Mouse (Mus musculus) CH12.LX (cell line): Measurements from ENCODE around the gene Dnajb1.
A peak's percentile ranks its signal among the peaks of the same experiment; 100 is the strongest.

Experiments
- CTCF ChIP-seq, 2 experiments: IDR thresholded peaks in 1 of 2; conservative IDR thresholded peaks in 1 of 2; 2 replicates each; pipeline ENCODE4 v1.5.1; 2011 to 2012; ENCODE audit warnings: low read depth in 2 of 2, low read length in 2 of 2, improper control_type of control experiment in 1 of 2, inconsistent platforms in 1 of 2, mild to moderate bottlenecking in 1 of 2, moderate library complexity in 1 of 2
- EP300 ChIP-seq: IDR thresholded peaks from 2 replicates; pipeline ENCODE4 v1.6.1; 2011; ENCODE audit warnings: low read length, improper control_type of control experiment
- HCFC1 ChIP-seq: IDR thresholded peaks from 2 replicates; pipeline ENCODE4 v1.6.1; 2012; ENCODE audit warnings: low read depth, mild to moderate bottlenecking, inconsistent platforms, low read length, improper control_type of control experiment
- KAT2A ChIP-seq: IDR thresholded peaks from 2 replicates; pipeline ENCODE4 v1.6.1; 2012; ENCODE audit warnings: low read length, improper control_type of control experiment, inconsistent platforms; ENCODE audit not compliant: insufficient replicate concordance
- MAX ChIP-seq: IDR thresholded peaks from 2 replicates; pipeline ENCODE4 v1.6.1; 2011; ENCODE audit warnings: low read length, improper control_type of control experiment
- MEF2A ChIP-seq: IDR thresholded peaks from 2 replicates; pipeline ENCODE4 v1.6.1; 2014; ENCODE audit warnings: low read depth, mild to moderate bottlenecking, inconsistent platforms, low read length, improper control_type of control experiment, borderline replicate concordance
- MYC ChIP-seq: IDR thresholded peaks from 2 replicates; pipeline ENCODE4 v1.6.1; 2011; ENCODE audit warnings: low read depth, mild to moderate bottlenecking, improper control_type of control experiment, low read length
- POLR2A ChIP-seq: IDR thresholded peaks from 2 replicates; pipeline ENCODE4 v1.6.1; 2011; ENCODE audit warnings: low read depth, mild to moderate bottlenecking, improper control_type of control experiment, low read length
- POLR2AphosphoS2 ChIP-seq: IDR thresholded peaks from 2 replicates; pipeline ENCODE4 v1.6.1; 2011; ENCODE audit warnings: low read depth, low read length, improper control_type of control experiment
- TBP ChIP-seq: conservative IDR thresholded peaks from 2 replicates; pipeline ENCODE4 v1.6.1; 2011; ENCODE audit warnings: low read depth, low read length, improper control_type of control experiment
- USF1 ChIP-seq: IDR thresholded peaks from 2 replicates; pipeline ENCODE4 v1.6.1; 2014; ENCODE audit warnings: low read depth, mild to moderate bottlenecking, inconsistent platforms, low read length, improper control_type of control experiment
- ZC3H11A ChIP-seq: IDR thresholded peaks from 2 replicates; pipeline ENCODE4 v1.6.1; 2012; ENCODE audit warnings: low read depth, mild to moderate bottlenecking, inconsistent platforms, low read length, improper control_type of control experiment
- ZNF384 ChIP-seq: IDR thresholded peaks from 2 replicates; pipeline ENCODE4 v1.6.1; 2012; ENCODE audit warnings: low read depth, low read length, improper control_type of control experiment, inconsistent platforms

DNA sequence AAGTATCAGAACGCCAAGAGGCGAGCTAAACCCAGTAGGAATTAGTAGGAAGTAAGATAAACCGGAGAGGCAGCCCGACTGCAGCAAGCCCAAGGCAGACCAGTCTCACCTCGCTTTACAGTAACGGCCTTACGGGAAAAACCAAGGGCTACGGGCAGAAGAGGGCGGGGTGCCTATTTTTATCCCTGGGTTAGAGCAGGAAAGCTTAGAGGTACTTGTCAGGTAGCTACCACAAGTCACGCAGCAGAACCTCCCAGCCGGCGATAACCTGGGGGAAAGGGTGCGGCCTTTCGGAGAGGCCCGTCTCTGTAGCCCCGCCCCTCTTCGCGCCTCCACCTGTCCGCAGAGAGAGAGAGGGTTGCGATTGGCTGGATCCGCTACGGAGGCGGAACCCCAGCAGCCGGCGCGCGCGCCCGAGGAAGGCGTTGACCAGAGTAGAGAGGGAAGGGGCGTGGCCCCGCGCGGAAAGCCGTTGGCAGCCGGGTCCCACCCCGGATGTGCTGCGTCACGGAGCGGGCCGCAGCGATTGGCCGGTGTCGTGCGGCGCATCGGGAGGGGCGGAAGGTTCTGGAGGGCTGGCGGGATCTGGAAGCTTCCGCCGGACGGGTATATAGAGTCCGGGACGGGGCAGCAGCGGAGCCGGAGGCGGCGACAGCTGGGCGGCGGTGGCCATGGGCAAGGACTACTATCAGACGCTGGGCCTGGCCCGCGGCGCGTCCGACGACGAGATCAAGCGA lies at the start of gene Dnajb1, which contains the start of gene Tecr:
- TF ChIP-seq MEF2A (peak; percentile 27), POLR2A (peak; percentile 99), EP300 (no peak), POLR2AphosphoS2 (peak; percentile 76; the same call in 1 of the 2 replicates), HCFC1 (peak; percentile 76), MAX (no peak), MYC (no peak), CTCF (conservative IDR thresholded peaks at IDR 0.05 in 1 of 2, IDR thresholded peaks at IDR 0.05 in 1 of 2; ENCODE audit: low read depth in 2 of 2, low read length in 2 of 2) (no peak), TBP (peak; percentile 84), USF1 (no peak), KAT2A (peak; percentile 75; the same call in 1 of the 2 replicates), ZNF384 (no peak), ZC3H11A (no peak)
